Mouse (Mus musculus): ENCODE results near the gene Asic1.
"Not testable (repeated sequence)": the region's sequence is repeated elsewhere in the genome, so short reads cannot be mapped to it uniquely, and the experiment has no call there.

Gene Asic1

DNA sequence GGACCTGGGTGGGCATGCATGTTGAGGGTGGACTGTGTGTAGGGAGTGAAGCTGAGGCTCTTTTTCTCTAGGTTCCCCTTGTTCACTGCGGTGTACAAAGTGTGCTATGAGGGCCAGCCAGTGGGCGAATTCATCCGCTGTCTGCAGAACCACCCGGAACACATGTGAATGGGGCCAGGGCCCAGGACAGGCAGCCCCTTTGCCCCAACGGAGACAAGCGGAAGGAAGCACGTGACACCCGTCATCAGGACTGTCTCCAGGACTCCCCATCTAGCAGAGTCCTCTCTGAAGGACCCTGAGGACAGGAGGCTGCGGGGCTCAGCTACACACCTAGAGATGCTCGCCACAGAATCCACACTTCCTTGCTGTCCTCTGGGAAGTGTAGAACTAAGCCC is 52.9 kb downstream of the Asic1 start:
- peak; percentile 41 to 45 for DNase-seq

DNA sequence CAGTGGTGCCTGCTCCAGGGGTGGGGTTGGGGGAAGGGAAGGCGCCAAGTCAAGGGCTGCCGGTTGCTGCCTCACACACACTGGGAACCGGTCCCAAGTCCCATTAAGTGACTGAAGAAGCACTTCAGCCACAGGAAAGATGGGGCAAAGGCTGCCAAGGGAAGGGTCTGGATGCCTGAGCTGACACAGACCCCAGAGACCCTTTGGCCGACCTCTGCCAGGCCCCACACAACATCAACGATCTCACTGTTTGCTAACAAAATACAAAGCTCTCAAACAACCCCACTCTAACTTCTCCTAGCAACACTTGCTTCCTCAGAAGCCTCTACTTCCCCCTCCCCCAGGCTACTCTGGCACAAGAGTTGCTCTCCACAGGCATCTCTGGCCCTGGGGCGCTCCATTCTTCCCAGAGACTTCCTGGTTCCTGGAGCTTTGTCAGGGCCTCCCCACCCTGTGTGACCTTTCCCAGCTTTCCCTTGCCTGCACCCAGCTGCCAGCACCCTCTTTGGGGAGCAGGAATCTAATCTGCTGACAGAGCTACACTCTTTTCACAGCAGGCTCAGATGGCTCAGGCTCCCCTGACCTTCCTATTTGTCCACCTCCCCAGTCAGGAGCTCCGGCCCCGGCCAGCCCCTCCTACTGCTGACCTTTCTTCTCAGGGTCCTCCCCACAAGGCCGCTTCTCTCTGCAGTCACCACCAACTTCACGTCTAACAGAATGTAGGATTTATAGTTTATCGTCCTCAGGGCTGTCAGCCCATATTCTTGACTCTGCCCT is 53.5 kb downstream of the Asic1 start:
- peak; percentile 65 to 67 for DNase-seq

DNA sequence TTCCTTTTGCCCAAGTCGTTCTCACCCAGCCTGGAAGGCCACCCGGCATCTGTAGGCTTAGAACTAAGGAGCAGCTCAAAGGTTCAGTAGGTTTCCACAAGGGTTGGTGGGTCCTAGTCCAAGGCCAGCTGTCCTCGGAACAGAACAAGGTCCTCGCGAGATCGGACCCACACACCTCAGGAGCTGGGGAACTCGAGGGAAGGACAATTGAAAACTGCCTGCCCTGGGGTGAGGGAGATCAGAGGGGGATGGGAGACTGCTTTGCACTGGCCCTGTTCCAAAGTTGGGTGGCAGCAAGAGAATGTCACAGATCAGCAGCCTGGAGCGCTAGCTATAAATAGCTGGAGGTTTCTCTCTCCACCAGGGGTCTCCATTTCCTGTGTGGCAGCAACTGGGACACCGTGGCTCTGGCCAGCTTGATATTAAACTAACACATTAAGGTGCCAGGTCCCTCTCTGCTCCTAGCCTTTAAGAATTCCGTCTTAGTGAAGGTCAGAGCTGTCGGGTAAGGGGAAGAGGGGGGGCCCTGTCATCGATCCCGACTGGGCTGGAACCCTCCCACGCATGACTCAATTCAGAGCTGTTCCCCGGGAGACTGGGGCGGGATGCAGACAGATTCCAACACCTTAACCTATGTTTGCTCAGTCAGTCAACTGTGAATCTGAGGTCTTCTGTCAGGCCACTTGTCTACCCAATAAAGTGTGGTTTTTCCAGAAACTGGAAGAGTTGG is 54.3 kb downstream of the Asic1 start:
- peak; percentile 74 for DNase-seq

DNA sequence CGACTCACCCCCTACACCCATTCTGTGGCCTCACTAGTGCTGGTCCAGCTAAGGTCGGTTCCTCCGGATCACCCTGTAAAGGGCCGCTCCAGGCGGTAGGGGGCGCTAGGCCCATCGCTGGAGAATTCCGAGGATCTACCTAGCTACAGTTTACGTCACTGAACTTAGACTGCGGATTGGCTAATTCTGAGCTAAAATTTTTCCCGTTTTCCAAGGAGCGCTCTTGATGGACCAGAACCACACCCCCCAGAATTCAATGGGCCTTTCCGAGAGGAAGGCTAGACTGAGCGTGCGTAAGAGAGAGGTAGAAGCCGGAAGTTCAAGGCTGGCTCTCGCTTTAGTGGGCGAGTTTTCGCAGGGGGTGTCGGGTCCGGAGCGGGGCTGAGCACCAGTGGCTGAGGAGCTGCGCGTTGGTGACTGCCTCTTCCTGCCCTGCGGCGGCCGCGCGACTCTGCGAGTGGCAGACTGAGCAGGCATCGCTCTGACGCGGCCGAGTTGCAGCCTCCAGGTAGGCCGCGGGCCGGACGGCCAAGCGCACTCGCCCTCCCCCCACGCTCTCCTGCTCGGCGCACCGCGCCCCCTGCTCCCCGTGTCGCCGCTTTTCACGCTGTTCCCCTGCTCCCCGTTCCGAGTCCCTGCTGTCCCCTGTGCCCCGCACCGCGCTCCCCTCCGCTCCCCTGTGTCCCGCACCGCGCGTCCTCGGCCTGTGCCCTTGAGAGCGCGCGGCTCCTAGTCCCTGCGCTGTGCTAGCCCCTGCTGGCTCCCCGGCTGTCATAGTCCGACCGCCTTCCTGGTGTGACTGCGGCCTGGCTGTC is 55.4 kb downstream of the Asic1 start, which contains the start of gene Cox14:
Gene Cox14 (plus strand): TSS at position 278 of the 815 bp plus-strand sequence.
- peak; percentile 95 to 97 for DNase-seq

DNA sequence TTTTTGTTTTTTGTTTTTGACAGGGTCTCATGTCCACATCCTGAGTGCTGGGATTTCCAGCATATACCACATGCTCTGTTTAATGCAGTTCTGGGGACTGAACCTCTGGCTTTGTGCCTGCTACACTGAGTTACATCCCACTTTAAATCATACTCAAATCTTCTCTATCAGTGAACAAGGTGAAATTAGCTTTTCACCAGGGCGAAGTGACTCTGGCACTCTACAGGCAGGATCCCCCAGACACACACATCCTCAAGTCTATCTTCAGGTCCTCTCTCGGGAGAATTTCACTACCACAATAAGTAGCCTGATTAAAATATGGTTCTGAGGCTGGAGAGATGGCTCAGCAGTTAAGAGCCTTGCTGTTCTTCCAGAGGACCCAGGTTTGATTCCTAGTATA is 56.4 kb downstream of the Asic1 start:
- DNase-seq: no peak

DNA sequence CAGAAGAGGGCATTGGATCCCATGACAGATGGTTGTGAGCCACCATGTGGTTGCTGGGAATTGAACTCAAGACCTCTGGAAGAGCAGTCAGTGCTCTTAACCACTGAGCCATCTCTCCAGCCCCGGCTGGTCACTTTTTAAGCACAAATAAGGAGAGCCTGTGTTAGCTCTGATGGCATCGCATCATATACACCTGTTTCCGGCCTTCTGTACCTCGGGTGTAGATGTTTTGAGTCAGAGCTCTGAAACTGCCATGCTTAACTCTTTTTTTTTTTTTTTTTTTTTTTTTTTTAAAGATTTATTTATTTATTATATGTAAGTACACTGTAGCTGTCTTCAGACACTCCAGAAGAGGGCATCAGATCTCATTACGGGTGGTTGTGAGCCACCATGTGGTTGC is 56.9 kb downstream of the Asic1 start:
- not testable (repeated sequence) for DNase-seq

DNA sequence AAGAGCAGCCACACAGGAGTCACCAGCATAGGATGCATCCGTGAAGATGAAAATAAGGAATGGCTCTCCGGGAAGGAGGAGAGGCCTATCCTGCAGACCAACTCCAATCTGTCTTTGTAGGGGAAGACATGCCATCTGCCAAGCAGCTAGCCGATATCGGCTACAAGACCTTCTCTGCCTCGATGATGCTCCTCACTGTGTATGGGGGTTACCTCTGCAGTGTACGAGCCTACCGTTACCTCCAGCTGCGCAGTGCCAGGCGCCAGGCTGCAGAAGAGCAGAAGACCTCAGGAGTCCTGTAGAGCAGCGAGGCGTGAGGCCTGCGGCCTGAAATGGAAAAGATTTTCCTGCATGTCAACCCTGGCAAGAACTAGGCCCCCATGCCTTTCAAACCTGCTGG is 57.4 kb downstream of the Asic1 start:
- DNase-seq: peak in 1 of 2 experiments; percentile 32

DNA sequence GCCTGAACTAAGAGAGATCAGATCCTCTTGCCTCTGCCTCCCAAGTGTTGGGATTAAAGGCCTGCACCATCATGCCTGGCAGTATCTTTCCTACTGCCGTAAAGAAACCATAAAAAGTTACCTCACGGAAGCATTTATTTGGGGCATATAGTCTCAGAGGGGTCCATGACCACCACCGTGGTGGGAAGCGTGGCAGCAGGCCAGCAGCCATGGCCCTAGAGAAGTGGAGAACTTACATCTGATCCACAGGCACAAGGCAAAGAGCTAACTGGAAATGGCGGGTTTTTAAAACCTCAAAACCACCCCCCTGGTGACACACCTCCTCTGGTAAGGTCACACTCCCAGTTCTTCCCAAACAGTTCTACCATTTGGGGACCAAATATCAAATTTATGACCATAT is 58.0 kb downstream of the Asic1 start:
- peak in 1 of 2 experiments; percentile 41 for DNase-seq

DNA sequence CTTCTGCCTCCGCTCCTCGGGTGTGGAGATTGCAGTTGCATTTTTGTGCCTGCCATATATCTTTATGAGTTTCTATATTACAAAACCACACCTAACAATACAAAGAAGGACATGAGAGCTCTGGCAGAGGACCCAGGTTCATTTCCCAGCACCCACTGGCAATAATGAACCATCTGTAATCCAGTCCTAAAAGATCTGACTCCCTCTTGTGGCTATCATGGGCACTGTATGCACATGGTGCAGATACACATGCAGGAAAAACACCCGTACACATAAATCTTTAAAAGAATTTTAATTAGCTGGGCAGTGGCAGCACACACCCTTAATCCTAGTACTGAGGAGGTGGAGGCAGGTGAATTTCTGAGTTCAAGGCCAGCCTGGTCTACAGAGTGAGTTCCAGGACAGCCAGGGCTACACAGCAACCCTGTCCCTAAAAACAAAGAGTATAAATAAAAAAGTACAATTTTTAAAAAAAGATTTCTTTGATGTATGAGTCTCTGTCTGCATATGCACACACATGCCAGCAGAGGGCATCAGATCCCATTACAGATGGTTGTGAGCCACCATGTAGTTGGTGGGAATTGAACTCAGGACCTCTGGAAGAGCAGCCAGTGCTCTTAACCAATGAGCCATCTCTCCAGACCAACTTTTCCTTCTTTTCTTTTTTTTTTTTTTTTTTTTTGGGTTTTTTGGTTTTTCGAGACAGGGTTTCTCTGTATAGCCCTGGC is 59.1 kb downstream of the Asic1 start:
- no peak for DNase-seq

DNA sequence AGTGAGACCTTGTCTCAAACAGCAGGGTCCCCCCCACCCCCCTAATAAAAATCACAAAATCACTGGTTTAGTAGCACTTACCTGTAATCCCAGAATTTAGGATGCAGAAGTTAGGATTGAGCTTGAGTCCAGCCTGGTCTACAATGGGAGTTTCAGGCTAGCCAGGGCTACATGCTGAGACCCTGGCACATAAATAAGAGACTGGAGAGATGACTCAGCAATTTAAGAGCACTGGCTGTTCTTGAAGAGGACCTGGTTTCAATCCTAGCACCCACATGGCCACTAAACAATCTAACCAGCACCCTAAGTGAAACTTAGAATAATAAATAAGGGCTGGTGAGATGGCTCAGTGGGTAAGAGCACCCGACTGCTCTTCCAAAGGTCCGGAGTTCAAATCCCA is 61.0 kb downstream of the Asic1 start:
- DNase-seq: no peak

DNA sequence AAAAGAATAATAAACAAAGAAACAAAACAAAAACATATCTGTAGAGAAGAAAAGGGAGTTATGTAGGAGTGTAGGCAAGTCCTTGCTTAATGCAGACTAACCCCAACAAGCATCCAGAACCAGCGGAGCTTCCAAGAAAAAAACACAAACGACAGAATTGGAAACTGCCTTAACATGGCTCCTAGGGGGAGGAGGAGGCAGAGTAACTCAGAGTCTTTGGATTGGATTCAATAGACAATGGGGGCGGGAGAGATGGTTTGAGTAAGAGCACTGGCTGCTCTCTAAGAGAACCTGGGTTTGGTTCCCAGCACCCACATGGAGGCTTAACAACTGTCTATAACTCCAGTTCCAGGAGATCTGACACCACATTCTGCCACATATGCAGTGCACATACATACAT is 61.5 kb downstream of the Asic1 start:
- no peak for DNase-seq

DNA sequence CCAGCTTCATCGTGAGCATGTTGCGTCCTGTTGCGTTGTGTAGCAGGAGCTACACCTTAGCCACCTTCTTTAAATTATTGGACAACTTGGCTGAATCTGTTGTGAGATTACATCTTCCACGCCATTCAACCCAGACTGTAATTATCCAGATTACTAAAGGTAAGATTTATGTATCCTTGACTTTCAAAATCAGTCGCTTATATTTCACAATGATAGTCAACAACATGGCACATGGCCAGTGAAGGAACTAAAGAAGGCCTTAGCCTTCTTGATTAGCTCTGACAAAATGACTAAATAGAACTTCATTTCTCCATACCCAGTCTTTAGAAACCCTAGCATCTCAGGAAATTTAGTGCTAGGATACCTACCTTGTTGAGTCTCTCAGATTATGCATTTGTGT is 63.0 kb downstream of the Asic1 start:
- DNase-seq: no peak

DNA sequence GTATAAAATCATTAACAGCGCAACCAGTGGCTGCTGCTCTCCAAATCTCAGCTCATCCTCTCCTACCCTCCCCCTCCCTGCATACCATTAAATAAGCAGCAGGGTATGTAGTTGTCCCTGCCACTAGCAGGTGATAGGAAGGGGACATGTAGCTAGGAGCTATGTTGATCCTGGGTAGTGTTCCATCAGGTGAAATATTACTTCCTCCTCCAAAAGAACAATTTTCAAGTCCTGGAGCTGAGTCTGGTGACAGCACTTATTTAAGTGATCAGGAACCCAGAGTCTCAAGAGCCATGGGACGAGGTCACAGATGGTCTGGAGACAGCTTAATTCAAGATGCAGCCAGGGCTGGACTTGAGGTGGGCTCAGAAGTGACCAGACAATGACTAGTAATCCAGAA is 65.5 kb downstream of the Asic1 start:
- peak; percentile 95 to 100 for DNase-seq

DNA sequence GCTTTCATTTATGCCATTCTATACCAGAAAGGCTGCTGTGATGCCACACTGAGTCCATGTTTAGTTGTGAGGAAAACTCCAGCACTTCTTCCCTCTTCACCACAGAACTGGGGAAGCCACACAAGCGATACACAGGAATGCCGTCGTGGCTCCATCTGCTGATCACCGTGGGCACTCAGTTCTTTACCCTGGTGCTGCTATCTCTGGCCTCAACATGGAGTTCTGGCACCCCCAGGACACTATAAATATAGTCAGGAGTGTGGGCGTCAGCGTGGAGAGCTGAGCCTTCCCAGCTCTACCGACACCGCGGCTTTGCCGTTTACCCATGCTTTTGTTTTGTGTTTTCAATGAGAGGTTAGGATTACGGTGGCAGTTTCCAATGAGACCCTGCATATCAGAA is 66.5 kb downstream of the Asic1 start:
- peak in 1 of 2 experiments; percentile 26 for DNase-seq

DNA sequence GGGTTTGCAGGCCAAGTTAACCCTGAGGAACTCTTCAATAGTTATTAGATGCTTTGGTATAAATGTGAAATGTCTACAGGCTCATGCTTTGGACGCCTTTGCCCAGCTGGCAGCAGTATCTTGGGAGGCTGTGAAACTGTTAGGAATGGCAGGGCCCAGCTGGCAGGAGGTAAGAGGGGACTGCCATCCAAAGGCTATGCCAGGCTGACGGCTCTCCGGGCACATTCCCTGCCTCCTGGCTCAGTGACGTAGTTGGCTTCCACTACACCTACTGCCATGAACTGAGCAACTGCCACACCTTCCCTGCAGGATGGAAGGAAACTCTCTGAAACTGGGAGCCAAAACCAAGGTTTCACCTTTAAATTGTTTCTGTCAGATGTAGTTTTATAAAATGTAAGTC is 70.1 kb downstream of the Asic1 start:
- peak; percentile 52 to 66 for DNase-seq
